Mouse (Mus musculus) MN1 (cell line): ENCODE results near the gene Klhl12.
"Not testable (repeated sequence)": the region's sequence is repeated elsewhere in the genome, so short reads cannot be mapped to it uniquely, and the experiment has no call there.

Experiments used
- DNase-seq: peaks from one replicate; pipeline ENCODE4 v3.0.0-alpha.2; 2016; ENCODE audit warnings: low spot score

Klhl12 gene

GRCm38 (mm10) chr1:134454904-134455824, at the start of gene Klhl12:
Gene Klhl12, plus strand, starts transcription at chr1:134455531.
- DNase-seq = peak; percentile 93

- peak; percentile 62 for DNase-seq
Measured at GRCm38 (mm10) chr1:134406414-134406771, 48.9 kb upstream of the Klhl12 start.

DNA sequence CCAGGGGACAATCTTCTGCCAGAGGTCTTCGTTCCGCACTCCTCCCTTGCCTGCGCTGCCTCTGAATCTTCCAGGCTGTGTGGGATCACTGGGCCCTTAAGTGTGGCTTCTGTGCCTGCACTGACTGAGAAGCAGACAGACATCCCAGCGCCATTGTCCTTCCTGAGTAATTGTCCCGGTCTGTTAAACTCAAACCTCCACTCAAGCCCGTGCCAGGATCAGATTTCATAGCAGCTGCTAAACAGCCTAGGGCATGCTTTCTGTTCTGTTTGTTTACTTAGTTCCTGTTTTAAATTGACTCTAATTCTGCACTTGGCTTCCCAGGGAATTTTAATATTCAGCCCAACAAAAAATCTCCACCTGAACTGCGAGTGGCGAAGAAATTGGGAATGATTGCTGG, 47.3 kb upstream of the Klhl12 start:
- peak; percentile 18 for DNase-seq

GRCm38 (mm10) chr1:134411706-134412629, 43.4 kb upstream of the Klhl12 start:
- DNase-seq = no peak

DNA sequence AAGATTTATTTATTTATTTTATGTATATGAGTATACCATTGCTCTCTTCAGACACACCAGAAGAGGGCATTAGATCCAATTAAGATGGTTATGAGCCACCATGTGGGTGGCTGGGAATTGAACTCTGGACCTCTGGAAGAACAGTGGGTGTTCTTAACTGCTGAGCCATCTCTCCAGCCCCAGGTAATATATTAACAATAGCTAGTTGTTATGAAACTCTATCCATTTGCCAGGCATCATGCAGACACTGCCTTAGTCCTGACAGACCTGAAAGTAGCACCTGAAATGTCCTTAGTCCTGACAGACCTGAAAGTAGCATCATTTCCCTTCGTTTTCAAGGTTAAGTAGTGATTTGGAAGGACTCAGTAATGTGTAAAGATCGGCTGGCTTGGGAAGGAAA, 41.3 kb upstream of the Klhl12 start:
- no peak for DNase-seq

- DNase-seq = no peak
Measured at GRCm38 (mm10) chr1:134414501-134415167, 40.7 kb upstream of the Klhl12 start.

DNA sequence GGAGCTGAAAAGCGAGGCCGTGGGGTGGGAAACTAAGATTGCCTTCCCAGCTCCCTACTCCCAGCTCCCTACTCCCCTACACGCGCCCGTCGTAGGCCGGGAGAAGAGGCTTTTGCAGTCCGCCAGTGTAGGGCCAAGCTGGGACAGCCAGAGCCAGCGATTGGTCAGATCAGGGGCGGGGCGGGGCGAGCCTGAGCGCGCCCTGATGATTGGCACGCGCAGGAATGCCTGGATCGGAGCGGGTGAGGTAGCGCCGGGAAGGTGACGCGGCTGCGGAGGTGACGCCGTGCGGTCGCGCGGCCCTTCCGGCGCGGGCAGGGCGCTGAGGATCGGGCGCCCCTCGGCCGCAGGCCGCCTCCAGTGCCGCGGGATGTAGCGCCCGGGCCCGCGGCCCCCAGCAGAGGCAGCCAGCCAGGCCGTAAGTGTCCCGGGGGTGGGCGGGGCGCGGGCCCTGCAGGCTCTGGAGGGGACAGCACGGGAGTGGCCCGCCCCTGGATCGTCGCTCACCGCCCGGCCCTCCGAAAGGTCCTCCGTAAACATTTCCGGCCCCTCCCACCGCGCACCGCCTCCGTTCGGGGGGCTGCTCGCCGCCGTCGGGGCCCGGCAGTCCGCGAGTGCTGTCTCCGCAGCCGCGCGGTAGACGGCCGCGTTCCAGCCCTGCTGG, 40.0 kb upstream of the Klhl12 start, which contains the start of gene Adipor1:
TSS of gene Adipor1 (plus strand) at position 211 of the 664 bp plus-strand sequence.
- peak; percentile 97 for DNase-seq

DNA sequence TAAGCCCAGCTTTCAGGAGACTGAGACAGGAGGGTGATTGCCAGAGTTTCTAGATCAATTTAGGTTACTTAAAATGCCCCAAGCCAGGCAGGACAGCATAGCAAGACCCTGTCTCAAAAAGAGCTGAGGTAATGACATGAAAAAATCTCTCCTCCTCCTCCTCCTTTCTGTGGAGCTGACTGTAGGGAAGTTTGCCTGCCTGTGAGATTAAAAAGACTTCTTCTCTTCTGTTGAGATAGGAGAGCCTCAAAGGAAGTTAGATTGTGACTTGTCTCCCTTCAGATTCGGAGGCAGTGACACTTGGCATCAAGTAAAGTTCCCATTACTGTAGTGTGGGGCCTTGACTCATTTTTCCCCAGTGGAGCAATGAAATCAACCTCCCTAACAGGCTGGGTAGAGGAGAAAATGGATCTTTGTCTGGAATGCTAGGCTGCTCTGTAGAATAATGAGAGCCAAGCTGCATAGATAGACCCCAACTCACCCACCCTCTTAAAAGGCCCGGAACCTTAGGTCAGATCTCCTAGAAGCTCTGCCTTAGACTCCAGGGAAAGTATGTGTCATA, 36.8 kb upstream of the Klhl12 start:
- no peak for DNase-seq

DNA sequence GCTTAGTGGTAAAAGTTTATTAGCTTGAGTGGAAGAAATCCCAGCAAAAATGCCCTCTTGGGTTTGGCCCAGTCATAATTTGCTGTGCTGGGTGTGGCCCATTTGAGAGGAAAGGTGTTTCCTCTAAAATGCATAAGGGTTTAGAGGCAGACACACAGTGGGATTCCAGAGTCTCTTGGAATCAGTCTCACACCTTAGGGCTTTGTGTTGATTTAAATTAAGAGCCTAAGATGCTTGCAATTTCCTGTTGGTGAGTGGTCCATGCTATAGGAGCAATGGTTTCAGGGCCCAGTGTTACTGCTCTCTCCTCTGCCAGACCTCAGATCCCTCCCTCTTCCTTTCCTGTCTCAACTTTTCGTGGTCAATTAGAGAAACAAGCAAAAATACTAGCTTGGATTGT, 36.2 kb upstream of the Klhl12 start:
- no peak for DNase-seq

- DNase-seq = no peak
Measured at GRCm38 (mm10) chr1:134419751-134420458, 35.4 kb upstream of the Klhl12 start.

DNA sequence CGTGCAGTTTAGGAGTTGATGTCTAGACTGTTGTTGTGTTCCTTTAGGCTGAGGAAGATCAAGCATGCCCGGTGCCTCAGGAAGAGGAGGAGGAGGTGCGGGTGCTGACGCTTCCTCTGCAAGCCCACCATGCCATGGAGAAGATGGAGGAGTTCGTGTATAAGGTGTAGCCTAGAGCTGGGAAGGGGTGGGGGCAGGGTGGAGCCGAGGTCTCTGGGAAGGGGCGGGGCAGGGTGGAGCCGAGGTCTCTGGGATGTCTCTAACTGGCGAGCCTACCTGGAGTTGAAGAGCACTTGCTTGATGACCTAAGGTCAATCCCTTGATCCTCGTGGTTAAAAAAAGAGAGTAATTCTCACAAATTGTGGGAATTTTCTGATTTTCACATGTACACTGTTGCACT, 31.4 kb upstream of the Klhl12 start:
- no peak for DNase-seq

DNA sequence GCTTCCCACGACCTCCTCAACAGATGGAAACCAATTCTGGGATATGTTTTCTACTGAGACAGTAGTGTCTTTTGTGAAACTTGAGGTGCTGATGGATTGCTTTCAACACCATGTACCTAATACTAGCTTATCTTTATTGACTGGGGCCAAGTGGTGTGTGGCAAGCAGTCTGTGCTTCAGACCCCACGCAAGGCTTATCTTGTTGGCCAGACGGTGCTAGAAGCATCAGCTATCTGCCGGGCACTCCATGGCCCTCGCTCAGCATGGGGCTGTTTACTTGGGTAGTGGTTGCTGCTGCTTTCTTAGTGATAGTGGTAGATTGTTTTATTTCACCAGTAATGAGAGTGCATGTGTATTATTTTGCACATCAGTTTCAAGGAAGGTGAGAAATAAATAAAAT, 29.0 kb upstream of the Klhl12 start:
- no peak for DNase-seq

DNA sequence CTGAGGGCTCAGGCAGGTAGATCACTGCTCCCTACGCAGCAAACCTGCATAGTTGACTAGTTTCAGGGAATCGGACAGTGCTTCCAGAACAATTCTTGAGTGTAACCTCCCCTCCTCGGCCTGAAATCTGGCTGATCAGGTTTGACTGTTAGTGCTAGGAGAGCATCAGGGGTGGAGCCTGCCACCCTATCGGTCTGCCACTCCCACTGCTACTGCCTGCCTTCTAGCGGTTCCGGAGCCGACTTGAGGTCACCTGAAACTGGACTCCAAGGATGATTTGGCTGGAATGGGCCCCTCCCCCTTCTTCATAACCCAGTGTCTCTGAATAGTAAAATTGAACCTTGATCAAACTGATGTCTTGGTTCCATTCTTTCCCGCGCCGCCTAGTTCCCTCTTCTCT, 22.3 kb upstream of the Klhl12 start:
- no peak for DNase-seq

- DNase-seq = no peak
Measured at GRCm38 (mm10) chr1:134433473-134433872, 21.9 kb upstream of the Klhl12 start.

GRCm38 (mm10) chr1:134435414-134435813, 19.9 kb upstream of the Klhl12 start:
- DNase-seq = no peak

GRCm38 (mm10) chr1:134440437-134440836, 14.9 kb upstream of the Klhl12 start:
- no peak for DNase-seq

DNA sequence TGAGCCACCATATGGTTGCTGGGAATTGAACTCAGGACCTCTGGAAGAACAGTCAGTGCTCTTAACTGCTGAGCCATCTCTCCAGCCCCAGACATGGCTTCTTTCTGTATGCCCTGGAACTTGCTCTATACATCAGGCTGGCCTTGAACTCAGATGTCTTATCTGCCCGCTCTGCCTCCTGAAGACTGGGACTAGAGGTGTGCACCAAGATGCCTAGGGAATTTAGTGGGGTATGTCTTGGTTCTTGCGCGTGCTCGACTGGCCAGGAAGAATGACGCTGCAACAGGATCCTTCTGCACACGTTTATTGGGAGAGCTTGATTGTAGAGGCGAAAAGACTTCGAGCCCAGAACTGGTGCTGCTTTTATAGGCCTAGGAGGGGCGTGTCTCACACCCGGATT, 13.6 kb upstream of the Klhl12 start:
- not testable (repeated sequence) for DNase-seq

DNA sequence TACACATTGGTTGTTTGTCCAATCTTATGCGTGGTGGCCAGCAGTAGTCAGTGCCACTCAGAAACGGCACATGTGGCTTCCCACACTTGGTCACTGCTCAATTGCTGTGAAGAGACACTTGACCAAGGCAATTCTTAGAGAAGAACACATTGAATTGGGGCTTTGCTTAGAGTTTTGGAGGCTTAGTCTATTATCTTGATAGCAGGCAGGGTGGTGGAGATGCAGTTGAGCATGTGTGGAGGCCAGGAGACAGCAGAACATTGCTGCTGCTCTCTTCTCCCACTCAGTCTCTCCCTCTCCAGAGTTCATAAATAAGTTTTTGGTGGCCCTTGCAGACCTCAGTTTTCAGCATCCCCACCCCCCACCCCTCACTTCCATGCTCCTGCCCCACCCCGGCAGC, 12.9 kb upstream of the Klhl12 start:
- DNase-seq = no peak

DNA sequence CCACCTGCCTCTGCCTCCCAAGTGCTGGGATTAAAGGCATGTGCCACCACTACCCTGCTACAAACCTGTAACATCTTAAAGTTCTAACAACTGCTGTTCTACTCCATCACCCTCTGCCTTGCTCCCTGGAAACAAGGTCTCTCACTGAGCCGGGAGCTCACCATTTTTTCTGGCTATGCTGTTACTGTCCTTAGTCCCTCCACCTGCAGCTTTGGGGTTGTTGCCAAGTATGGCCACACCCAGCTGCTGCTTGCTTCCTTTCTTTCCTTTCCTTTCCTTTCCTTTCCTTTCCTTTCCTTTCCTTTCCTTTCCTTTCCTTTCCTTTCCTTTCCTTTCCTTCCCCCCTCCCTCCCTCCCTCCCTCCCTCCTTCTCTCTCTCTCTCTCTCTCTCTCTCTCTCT, 12.0 kb upstream of the Klhl12 start:
- DNase-seq = not testable (repeated sequence)

DNA sequence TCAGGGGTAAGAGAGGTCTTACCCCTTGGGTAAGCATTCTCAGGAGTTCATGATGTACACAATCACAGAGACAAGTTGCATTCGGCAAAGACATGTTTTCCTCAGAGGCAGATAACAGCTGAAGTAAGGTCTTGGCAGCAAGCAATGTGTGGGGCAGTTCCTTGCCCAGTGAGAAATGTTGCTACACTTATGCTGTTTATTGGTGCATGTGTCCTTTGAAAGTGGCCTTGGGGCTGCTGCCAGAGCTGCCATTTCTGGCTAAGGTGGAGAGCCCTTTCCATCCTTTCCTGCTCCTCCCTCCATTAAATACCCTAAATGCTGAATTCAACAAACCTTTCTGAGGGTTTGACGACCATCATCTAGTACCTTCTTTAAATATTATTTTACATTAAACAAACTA, 9.9 kb upstream of the Klhl12 start:
- no peak for DNase-seq

- DNase-seq = not testable (repeated sequence)
Measured at GRCm38 (mm10) chr1:134448537-134448936, 6.8 kb upstream of the Klhl12 start.
